Mouse (Mus musculus): ENCODE results near the gene Chst3.

GRCm38 (mm10) chr10:60168306-60168705 is 50.8 kb downstream of the Chst3 start:
- TF ChIP-seq CTCF (IDR thresholded peaks at IDR 0.05; ENCODE audit: control insufficient read depth, insufficient read depth, insufficient read length) (no peak), USF1 (IDR thresholded peaks at IDR 0.05; ENCODE audit: low read depth) (no peak), CEBPB (IDR thresholded peaks at IDR 0.05; ENCODE audit: low read depth) (no peak), MYOD1 (IDR thresholded peaks at IDR 0.05; ENCODE audit: control insufficient read depth, insufficient read length, low read depth) (no peak)

Data from C2C12 (cell line).